ENCODE assay signal across 9 mouse cellular contexts in genomic region chr9:69457143-69457542, GRCm38 (mm10). TPM values are rescaled to one million over a fixed set of nuclear protein-coding genes. Genes with fewer than 3 reads are reported as not detected.
A peak's percentile ranks its signal among the peaks of the same experiment; 100 is the strongest.
DNase-seq lines count a peak whose midpoint lies in the region; ATAC-seq and TF ChIP-seq lines count a peak whose summit lies in the region.
"Had no signal": no experiment of that assay in that cellular context is flagged by ENCODE, and none has a peak within 500 bp of the region (broad histone marks: within the 10 kb centered on the region; RNA-seq: fewer than 3 reads in every experiment).

No protein-coding gene starts in this region.

- TF ChIP-seq POLR2A in myocyte (IDR thresholded peaks at IDR 0.05; ENCODE audit: insufficient read length, low read depth): no peak

- peaks cover 21% of the 10 kb centered on the region; the same call in 1 of the 2 replicates for H3K36me3 ChIP-seq in heart, embryonic 10.5 days
- no peaks in the 10 kb centered on the region; the same call in 1 of the 2 replicates for H3K36me3 ChIP-seq in liver, postnatal 0 days (replicated peaks; ENCODE audit: insufficient read depth, low read length)
- no peaks in the 10 kb centered on the region for H3K36me3 ChIP-seq in liver, embryonic 11.5 days (ENCODE audit: control insufficient read depth, insufficient read depth, low read length)
- H3K36me3 ChIP-seq in embryonic facial prominence, embryonic 14.5 days (ENCODE audit: control insufficient read depth, insufficient read depth, low read length): peaks cover 21% of the 10 kb centered on the region
- H3K36me3 ChIP-seq in myocyte (ENCODE audit: control insufficient read depth, insufficient read depth): peaks cover 25% of the 10 kb centered on the region
- H3K36me3 ChIP-seq: midbrain, embryonic 15.5 days had no signal

- H3K4me3 ChIP-seq in heart, embryonic 10.5 days: no peak overlapping the region
- H3K4me3 ChIP-seq in liver, postnatal 0 days (ENCODE audit: low read depth, low read length): no peak overlapping the region
- H3K4me3 ChIP-seq in liver, embryonic 11.5 days (ENCODE audit: low read depth, low read length): no peak overlapping the region
- H3K4me3 ChIP-seq in embryonic facial prominence, embryonic 14.5 days (ENCODE audit: low read depth, low read length): peak overlapping the region; percentile 83; the same call in 1 of the 2 replicates
- peak overlapping the region; percentile 95 for H3K4me3 ChIP-seq in myocyte
- H3K4me3 ChIP-seq: midbrain, embryonic 15.5 days had no signal

- 89% methylated on average over 3 of the region's 3 CpGs for WGBS in heart, embryonic 10.5 days
- 72% methylated on average over 3 of the region's 3 CpGs for WGBS in liver, postnatal 0 days (ENCODE audit: insufficient replicate concordance)
- WGBS in liver, embryonic 11.5 days: 79% methylated on average over 3 of the region's 3 CpGs
- WGBS in embryonic facial prominence, embryonic 14.5 days: 90% methylated on average over 3 of the region's 3 CpGs

- H3K27me3 ChIP-seq in heart, embryonic 10.5 days (ENCODE audit: insufficient read depth, poor library complexity, severe bottlenecking): no peaks in the 10 kb centered on the region
- no peaks in the 10 kb centered on the region for H3K27me3 ChIP-seq in liver, postnatal 0 days (ENCODE audit: insufficient read depth, low read length)
- H3K27me3 ChIP-seq in liver, embryonic 11.5 days (replicated peaks; ENCODE audit: control insufficient read depth, insufficient read depth, low read length): peaks cover 16% of the 10 kb centered on the region; the same call in 1 of the 2 replicates
- no peaks in the 10 kb centered on the region for H3K27me3 ChIP-seq in embryonic facial prominence, embryonic 14.5 days (replicated peaks; ENCODE audit: control insufficient read depth, insufficient read depth, low read length)
- no peaks in the 10 kb centered on the region for H3K27me3 ChIP-seq in myocyte (ENCODE audit: control insufficient read depth, insufficient read depth, insufficient read length)

- no peak for TF ChIP-seq CTCF in liver, postnatal 0 days (IDR thresholded peaks at IDR 0.05; ENCODE audit: low read depth)

- H3K4me1 ChIP-seq in heart, embryonic 10.5 days: peaks cover 67% of the 10 kb centered on the region
- peaks cover 53% of the 10 kb centered on the region for H3K4me1 ChIP-seq in liver, postnatal 0 days (ENCODE audit: insufficient read depth)
- H3K4me1 ChIP-seq in liver, embryonic 11.5 days (replicated peaks; ENCODE audit: control insufficient read depth, insufficient read depth, low read length): peaks cover 38% of the 10 kb centered on the region
- peaks cover 72% of the 10 kb centered on the region for H3K4me1 ChIP-seq in embryonic facial prominence, embryonic 14.5 days (ENCODE audit: control insufficient read depth, insufficient read depth, low read length)

- no peaks in the 10 kb centered on the region for H3K9me3 ChIP-seq in heart, embryonic 10.5 days
- H3K9me3 ChIP-seq in liver, postnatal 0 days (ENCODE audit: low read length): no peaks in the 10 kb centered on the region
- no peaks in the 10 kb centered on the region for H3K9me3 ChIP-seq in liver, embryonic 11.5 days (ENCODE audit: control insufficient read depth, low read length)
- no peaks in the 10 kb centered on the region for H3K9me3 ChIP-seq in embryonic facial prominence, embryonic 14.5 days (ENCODE audit: control insufficient read depth, low read length)
- H3K9me3 ChIP-seq: midbrain, embryonic 15.5 days had no signal

- H3K79me2 ChIP-seq in myocyte (ENCODE audit: control insufficient read depth, insufficient read depth): peaks cover 68% of the 10 kb centered on the region

- no peak overlapping the region for H3K4me2 ChIP-seq in liver, postnatal 0 days (ENCODE audit: low read depth, low read length)
- H3K4me2 ChIP-seq in liver, embryonic 11.5 days: no peak overlapping the region
- H3K4me2 ChIP-seq in embryonic facial prominence, embryonic 14.5 days (ENCODE audit: low read depth, low read length): peak overlapping the region; percentile 58
- peak overlapping the region; percentile 91 for H3K4me2 ChIP-seq in myocyte (ENCODE audit: low read depth)
- H3K4me2 ChIP-seq: midbrain, embryonic 15.5 days had no signal

- H3ac ChIP-seq in myocyte (ENCODE audit: control insufficient read depth, insufficient read length): no peak overlapping the region

- intact Hi-C loops in heart, postnatal 10 days (cut with DNase I): no loop called here

- peak overlapping the region; percentile 67; the same call in 1 of the 2 replicates for H3K27ac ChIP-seq in heart, embryonic 10.5 days
- peak overlapping the region; percentile 81 for H3K27ac ChIP-seq in liver, postnatal 0 days (ENCODE audit: low read depth)
- no peak overlapping the region for H3K27ac ChIP-seq in liver, embryonic 11.5 days (ENCODE audit: low read depth, low read length)
- peak overlapping the region; percentile 98 for H3K27ac ChIP-seq in embryonic facial prominence, embryonic 14.5 days (replicated peaks; ENCODE audit: low read depth, low read length)

- no peak overlapping the region for H3K9ac ChIP-seq in liver, postnatal 0 days (replicated peaks)
- no peak overlapping the region for H3K9ac ChIP-seq in liver, embryonic 11.5 days (ENCODE audit: low read depth, low read length)
- H3K9ac ChIP-seq in embryonic facial prominence, embryonic 14.5 days (ENCODE audit: low read depth, low read length): no peak overlapping the region
- H3K9ac ChIP-seq: midbrain, embryonic 15.5 days had no signal

- peak; percentile 39 for DNase-seq in heart, embryonic 10.5 days (ENCODE audit: low spot score)
- no peak for DNase-seq in heart, postnatal 10 days
- no peak for DNase-seq in liver, postnatal 0 days
- DNase-seq in liver, embryonic 11.5 days (ENCODE audit: low spot score): no peak
- no peak for DNase-seq in embryonic facial prominence, embryonic 14.5 days (ENCODE audit: low spot score)
- DNase-seq in embryo, embryonic 9.5 days (ENCODE audit: extremely low spot score): no peak
- no peak for DNase-seq in cerebellum, adult 8-10 months

- ATAC-seq in liver, postnatal 0 days: no peak
- ATAC-seq in liver, embryonic 11.5 days (replicated peaks; ENCODE audit: low FRiP score): no peak
- ATAC-seq in embryonic facial prominence, embryonic 14.5 days (ENCODE audit: low read depth): no peak
- ATAC-seq: midbrain, embryonic 15.5 days had no signal

- TF ChIP-seq EP300 in liver, postnatal 0 days (IDR thresholded peaks at IDR 0.05; ENCODE audit: low read depth): no peak

TF ChIP-seq in myocyte, 11 proteins besides CTCF, POLR2A, EP300 and RAD21:
- TF ChIP-seq TCF12 (IDR thresholded peaks at IDR 0.05; ENCODE audit: insufficient read depth, poor library complexity, severe bottlenecking) (no peak), USF1 (IDR thresholded peaks at IDR 0.05; ENCODE audit: low read depth) (peak; percentile 75)
TF ChIP-seq in myocyte: peak in this region for 1.

RNA-seq across cellular contexts. Expression of gene Anxa2, which starts 3.7 kb away (rescaled TPM):
- 349 and 412 TPM in 2 replicates for polyA plus RNA-seq in heart, embryonic 10.5 days (2016; fragmentation: Nextera tagmentation; extraction: Ambion mirVana)
- total RNA-seq in heart, postnatal 10 days (2021): 100 to 1,000 TPM; 207 to 221 TPM
- polyA plus RNA-seq in liver, postnatal 0 days (2015; fragmentation: Nextera tagmentation; extraction: Ambion mirVana): 68.2 and 78.3 TPM in 2 replicates
- 153 and 159 TPM in 2 replicates for polyA plus RNA-seq in liver, embryonic 11.5 days (2014; fragmentation: Nextera tagmentation; extraction: Ambion mirVana)
- polyA plus RNA-seq in embryonic facial prominence, embryonic 14.5 days (2014; fragmentation: Nextera tagmentation; extraction: Ambion mirVana): 1,306 and 1,330 TPM in 2 replicates
- 1,009 TPM for polyA plus RNA-seq in myocyte (2012; fragmentation: generic; extraction: Trizol)

RNA-seq across cellular contexts. Expression of gene Ice2, which starts 59.4 kb away (rescaled TPM):
- polyA plus RNA-seq in heart, embryonic 10.5 days (2016; fragmentation: Nextera tagmentation; extraction: Ambion mirVana): 13.0 and 17.0 TPM in 2 replicates
- 10 to 100 TPM in 1 of 2 experiments, 1 to 10 TPM in 1; 8.6 to 10.2 TPM for total RNA-seq in heart, postnatal 10 days (2021)
- 4.5 and 5.1 TPM in 2 replicates for polyA plus RNA-seq in liver, postnatal 0 days (2015; fragmentation: Nextera tagmentation; extraction: Ambion mirVana)
- 23.1 and 24.9 TPM in 2 replicates for polyA plus RNA-seq in liver, embryonic 11.5 days (2014; fragmentation: Nextera tagmentation; extraction: Ambion mirVana)
- 17.4 and 17.5 TPM in 2 replicates for polyA plus RNA-seq in embryonic facial prominence, embryonic 14.5 days (2014; fragmentation: Nextera tagmentation; extraction: Ambion mirVana)
- polyA plus RNA-seq in myocyte (2012; fragmentation: generic; extraction: Trizol): 2.0 TPM

Comparison
In these comparisons a context has a peak if more than half of its experiments do, and no peak if none do; other contexts are left out.
1. H3K4me3 ChIP-seq: peak in embryonic facial prominence, embryonic 14.5 days (single experiment) and myocyte (single experiment); none in heart, embryonic 10.5 days (single experiment), liver, postnatal 0 days (single experiment) and liver, embryonic 11.5 days (single experiment).
2. H3K4me2 ChIP-seq: peak in embryonic facial prominence, embryonic 14.5 days (single experiment) and myocyte (single experiment); none in liver, postnatal 0 days (single experiment) and liver, embryonic 11.5 days (single experiment).